Mouse (Mus musculus) CH12.LX (cell line): Measurements from ENCODE around the gene Mrpl2.

Experiments used
- CTCF ChIP-seq, 2 experiments: IDR thresholded peaks in 1 of 2; conservative IDR thresholded peaks in 1 of 2; 2 replicates each; pipeline ENCODE4 v1.5.1; 2011 to 2012; ENCODE audit warnings: low read depth in 2 of 2, low read length in 2 of 2, improper control_type of control experiment in 1 of 2, inconsistent platforms in 1 of 2, mild to moderate bottlenecking in 1 of 2, moderate library complexity in 1 of 2
- GABPA ChIP-seq: IDR thresholded peaks from 2 replicates; pipeline ENCODE4 v1.6.1; 2012; ENCODE audit warnings: low read depth, low read length, improper control_type of control experiment, inconsistent platforms; ENCODE audit not compliant: insufficient replicate concordance
- JUND ChIP-seq: conservative IDR thresholded peaks from 2 replicates; pipeline ENCODE4 v1.6.1; 2011; ENCODE audit warnings: low read depth, low read length, improper control_type of control experiment
- ZNF384 ChIP-seq: IDR thresholded peaks from 2 replicates; pipeline ENCODE4 v1.6.1; 2012; ENCODE audit warnings: low read depth, low read length, improper control_type of control experiment, inconsistent platforms

GRCm38 (mm10) chr17:46647279-46647678 lies 1.2 kb downstream of the Mrpl2 start:
- TF ChIP-seq GABPA, result no peak
- TF ChIP-seq CTCF (conservative IDR thresholded peaks at IDR 0.05 in 1 of 2, IDR thresholded peaks at IDR 0.05 in 1 of 2; ENCODE audit: low read depth in 2 of 2, low read length in 2 of 2), result no peak
- no peak for TF ChIP-seq ZNF384
- no peak for TF ChIP-seq JUND
